Mouse (Mus musculus): Measurements from ENCODE around the gene Gtpbp3. TPM values are rescaled to one million over a fixed set of nuclear protein-coding genes. Genes with fewer than 3 reads are reported as not detected.

The Gtpbp3 gene
- total and polyA plus RNA-seq, 3 experiments: 49.4 to 50.1 TPM; not detected in 1

DNA sequence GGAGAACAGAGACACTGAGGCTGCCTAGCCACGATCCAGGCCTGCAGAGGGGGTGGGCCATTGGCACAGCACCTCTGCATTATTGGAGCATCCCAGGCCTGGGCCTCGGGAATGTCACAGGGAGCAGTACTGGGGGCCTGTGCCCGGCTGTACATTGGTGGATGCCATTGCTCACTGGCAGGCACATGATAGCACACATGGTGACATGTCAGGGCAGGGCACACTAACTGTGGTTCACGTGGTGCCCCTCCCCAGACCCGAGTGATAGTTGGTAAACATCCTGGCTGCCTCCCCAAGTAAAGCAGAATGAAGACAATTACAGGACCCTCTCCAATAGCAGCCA lies 17.0 kb upstream of the Gtpbp3 start:
- no peak overlapping the region for H3K4me3 ChIP-seq (ENCODE audit: control insufficient read depth in 1 of 2, insufficient read depth in 1 of 2, low read depth in 2 of 2, low read length in 2 of 2)
- H3K27me3 ChIP-seq (ENCODE audit: control insufficient read depth in 1 of 2, insufficient read depth in 2 of 2, low read length in 2 of 2): no peaks in the 10 kb centered on the region
- H3K27ac ChIP-seq (ENCODE audit: control insufficient read depth, low read depth, low read length): no peak overlapping the region
- no peak for DNase-seq (ENCODE audit: low read depth, low spot score)
- H3K9me3 ChIP-seq (replicated peaks; ENCODE audit: insufficient read depth, low read length): no peaks in the 10 kb centered on the region
- H3K4me1 ChIP-seq (ENCODE audit: control insufficient read depth in 1 of 2, insufficient read depth in 2 of 2, low read length in 2 of 2): peaks cover 0 to 17% of the 10 kb centered on the region in 2 experiments; a peak in 2 of 4 replicates
- peaks cover 0 to 8% of the 10 kb centered on the region in 2 experiments; a peak in 1 of 4 replicates for H3K36me3 ChIP-seq (ENCODE audit: control insufficient read depth in 1 of 2, insufficient read depth in 2 of 2, low read length in 2 of 2)
- TF ChIP-seq RCOR1 (IDR thresholded peaks at IDR 0.05; ENCODE audit: low read depth, low read length) (no peak), USF2 (IDR thresholded peaks at IDR 0.05; ENCODE audit: borderline replicate concordance in 1 of 2, insufficient read depth in 1 of 2, low read depth in 1 of 2, low read length in 2 of 2) (no peak), POLR2AphosphoS2 (IDR thresholded peaks at IDR 0.05; ENCODE audit: low read length) (no peak), SIN3A (IDR thresholded peaks at IDR 0.05; ENCODE audit: low read length) (no peak), MEF2A (IDR thresholded peaks at IDR 0.05; ENCODE audit: extremely low read depth, insufficient replicate concordance, low read depth, low read length, poor library complexity, severe bottlenecking) (no peak), USF1 (IDR thresholded peaks at IDR 0.05; ENCODE audit: low read depth, low read length) (no peak), HCFC1 (IDR thresholded peaks at IDR 0.05; ENCODE audit: low read depth, low read length) (no peak), POLR2AphosphoS5 (IDR thresholded peaks at IDR 0.05; ENCODE audit: borderline replicate concordance, low read depth, low read length) (no peak), GABPA (IDR thresholded peaks at IDR 0.05; ENCODE audit: low read depth, low read length) (no peak)
- no peak overlapping the region for H3K9ac ChIP-seq (ENCODE audit: control insufficient read depth, low read depth, low read length, poor library complexity, severe bottlenecking)
- peaks cover 17% of the 10 kb centered on the region for H3K79me2 ChIP-seq (ENCODE audit: control insufficient read depth, insufficient read depth, low read length, poor library complexity)

DNA sequence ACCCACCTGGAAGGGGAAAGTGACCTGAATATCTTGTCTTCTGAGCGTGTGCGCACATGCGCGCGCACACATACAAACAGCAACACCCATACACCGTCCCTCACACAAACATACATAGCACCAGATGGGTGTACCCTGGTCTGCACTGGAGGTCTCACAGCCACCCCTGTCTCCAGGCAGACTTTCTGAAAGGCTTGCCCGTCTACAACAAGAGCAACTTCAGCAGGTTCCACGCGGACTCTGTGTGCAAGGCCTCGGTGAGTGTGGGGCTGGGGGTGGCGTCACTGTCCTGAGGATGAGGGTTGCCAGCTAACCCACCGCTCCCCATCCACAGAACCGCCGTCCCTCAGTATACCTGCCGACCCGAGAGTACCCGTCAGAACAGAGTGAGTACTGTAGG lies 16.0 kb upstream of the Gtpbp3 start:
- Histone ChIP-seq H3K27ac (ENCODE audit: control insufficient read depth, low read depth, low read length) (no peak overlapping the region), H3K27me3 (ENCODE audit: control insufficient read depth in 1 of 2, insufficient read depth in 2 of 2, low read length in 2 of 2) (no peaks in the 10 kb centered on the region), H3K4me1 (ENCODE audit: control insufficient read depth in 1 of 2, insufficient read depth in 2 of 2, low read length in 2 of 2) (peaks cover 0 to 14% of the 10 kb centered on the region in 2 experiments; a peak in 2 of 4 replicates), H3K79me2 (ENCODE audit: control insufficient read depth, insufficient read depth, low read length, poor library complexity) (peaks cover 19% of the 10 kb centered on the region), H3K36me3 (ENCODE audit: control insufficient read depth in 1 of 2, insufficient read depth in 2 of 2, low read length in 2 of 2) (peaks cover 0 to 8% of the 10 kb centered on the region in 2 experiments; a peak in 1 of 4 replicates), H3K9ac (ENCODE audit: control insufficient read depth, low read depth, low read length, poor library complexity, severe bottlenecking) (no peak overlapping the region), H3K4me3 (ENCODE audit: control insufficient read depth in 1 of 2, insufficient read depth in 1 of 2, low read depth in 2 of 2, low read length in 2 of 2) (no peak overlapping the region), H3K9me3 (replicated peaks; ENCODE audit: insufficient read depth, low read length) (no peaks in the 10 kb centered on the region)
- DNase-seq (ENCODE audit: low read depth, low spot score): no peak
- TF ChIP-seq MAFK (IDR thresholded peaks at IDR 0.05; ENCODE audit: borderline replicate concordance, low read depth, low read length): no peak
- TF ChIP-seq USF1 (IDR thresholded peaks at IDR 0.05; ENCODE audit: low read depth, low read length): no peak
- TF ChIP-seq USF2 (IDR thresholded peaks at IDR 0.05; ENCODE audit: borderline replicate concordance in 1 of 2, insufficient read depth in 1 of 2, low read depth in 1 of 2, low read length in 2 of 2): no peak
- TF ChIP-seq RAD21 (IDR thresholded peaks at IDR 0.05; ENCODE audit: low read depth, low read length): no peak
- TF ChIP-seq NRF1 (IDR thresholded peaks at IDR 0.05; ENCODE audit: insufficient read depth, low read depth, low read length, poor library complexity, severe bottlenecking): no peak
- no peak for TF ChIP-seq E2F4 (IDR thresholded peaks at IDR 0.05; ENCODE audit: borderline replicate concordance, low read depth, low read length)
- no peak for TF ChIP-seq GATA1 (IDR thresholded peaks at IDR 0.05; ENCODE audit: low read depth, low read length)
- no peak for TF ChIP-seq EP300 (IDR thresholded peaks at IDR 0.05; ENCODE audit: low read depth in 1 of 2, low read length in 2 of 2)
- TF ChIP-seq POLR2AphosphoS2 (IDR thresholded peaks at IDR 0.05; ENCODE audit: low read length): no peak
- no peak for TF ChIP-seq MAX (IDR thresholded peaks at IDR 0.05; ENCODE audit: low read length)
- TF ChIP-seq ZKSCAN1 (IDR thresholded peaks at IDR 0.05; ENCODE audit: low read depth, low read length): no peak
- TF ChIP-seq JUND (IDR thresholded peaks at IDR 0.05; ENCODE audit: low read depth, low read length): no peak
- no peak for TF ChIP-seq BHLHE40 (IDR thresholded peaks at IDR 0.05; ENCODE audit: borderline replicate concordance, low read depth, low read length)
- no peak for TF ChIP-seq TBP (IDR thresholded peaks at IDR 0.05; ENCODE audit: low read depth, low read length)
- TF ChIP-seq MAZ (IDR thresholded peaks at IDR 0.05; ENCODE audit: low read depth, low read length): no peak
- no peak for TF ChIP-seq ZNF384 (IDR thresholded peaks at IDR 0.05; ENCODE audit: low read depth, low read length)
- no peak for TF ChIP-seq GABPA (IDR thresholded peaks at IDR 0.05; ENCODE audit: low read depth, low read length)
- no peak for TF ChIP-seq NELFE (IDR thresholded peaks at IDR 0.05; ENCODE audit: low read depth, low read length)
- TF ChIP-seq TAL1 (IDR thresholded peaks at IDR 0.05; ENCODE audit: low read length): no peak

Measured in MEL (cell line).